Mouse (Mus musculus): ENCODE measurements around the gene Mto1. TPM values are rescaled to one million over a fixed set of nuclear protein-coding genes. Genes with fewer than 3 reads are reported as not detected.

The Mto1 gene
- polyA plus RNA-seq, 1 experiment from 2014 or later: 26.1 TPM

DNA sequence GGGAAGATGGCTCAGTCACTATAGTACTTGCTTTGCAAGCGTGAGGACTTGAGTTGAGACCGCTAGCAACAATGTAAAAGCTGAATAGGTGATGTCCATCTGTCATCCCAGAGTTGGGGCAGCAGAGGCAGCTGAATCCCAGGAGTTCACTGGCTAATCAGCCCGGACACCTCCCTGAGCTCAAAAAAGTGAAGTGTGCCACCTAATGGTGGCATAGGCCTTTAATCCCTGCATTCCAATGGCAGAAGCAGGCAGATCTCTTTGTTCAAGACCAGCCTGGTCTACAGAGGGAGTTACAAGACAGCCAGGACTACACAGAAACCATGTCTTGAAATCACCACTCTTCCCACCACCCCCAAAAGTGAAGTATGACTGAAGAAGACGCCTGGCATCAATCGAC is 15.5 kb upstream of the Mto1 start:
- Histone ChIP-seq H3K27me3 (ENCODE audit: control insufficient read depth, insufficient read depth, low read length) (no peaks in the 10 kb centered on the region), H3K4me3 (ENCODE audit: low read depth, low read length) (no peak overlapping the region), H3K36me3 (ENCODE audit: control insufficient read depth, insufficient read depth, low read length) (no peaks in the 10 kb centered on the region), H3K9me3 (ENCODE audit: control insufficient read depth, low read length) (no peaks in the 10 kb centered on the region), H3K9ac (ENCODE audit: low read depth, low read length) (no peak overlapping the region), H3K27ac (ENCODE audit: low read depth, low read length) (no peak overlapping the region), H3K4me1 (replicated peaks; ENCODE audit: control insufficient read depth, insufficient read depth, low read length) (no peaks in the 10 kb centered on the region), H3K4me2 (replicated peaks; ENCODE audit: low read depth, low read length) (no peak overlapping the region)
- ATAC-seq (ENCODE audit: low FRiP score) (no peak), DNase-seq (ENCODE audit: low spot score) (no peak)
- WGBS: 88% methylated on average over 5 of the region's 5 CpGs

DNA sequence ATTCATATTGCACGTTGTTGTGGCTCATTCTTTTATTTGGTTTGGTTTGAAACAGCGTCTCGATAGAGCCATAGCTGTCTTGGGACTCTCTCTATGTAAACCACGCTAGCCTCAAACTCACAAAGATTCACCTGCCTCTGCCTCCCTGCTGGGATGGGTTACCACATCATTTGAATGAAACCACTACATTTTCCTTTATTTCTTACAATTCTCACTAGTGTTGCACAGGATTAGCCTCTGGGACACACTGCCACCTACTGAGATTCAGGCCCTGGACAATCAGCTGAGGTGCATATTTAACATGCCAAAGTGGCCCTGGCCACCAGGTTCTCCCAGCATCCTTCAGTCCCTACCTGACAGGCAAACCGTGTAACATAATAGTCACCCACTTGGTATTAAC is 8.6 kb upstream of the Mto1 start:
- 69% methylated on average over 5 of the region's 5 CpGs for WGBS
- no peaks in the 10 kb centered on the region for H3K9me3 ChIP-seq (ENCODE audit: control insufficient read depth, low read length)
- H3K27ac ChIP-seq (ENCODE audit: low read depth, low read length): no peak overlapping the region
- 0 out of 2 replicates have a peak, but pooled peaks cover 3% of the 10 kb centered on the region for H3K4me1 ChIP-seq (replicated peaks; ENCODE audit: control insufficient read depth, insufficient read depth, low read length)
- DNase-seq (ENCODE audit: low spot score) (no peak), ATAC-seq (ENCODE audit: low FRiP score) (no peak)
- peaks cover 45% of the 10 kb centered on the region for H3K27me3 ChIP-seq (ENCODE audit: control insufficient read depth, insufficient read depth, low read length)
- no peak overlapping the region for H3K9ac ChIP-seq (ENCODE audit: low read depth, low read length)
- no peak overlapping the region for H3K4me2 ChIP-seq (replicated peaks; ENCODE audit: low read depth, low read length)
- H3K36me3 ChIP-seq (ENCODE audit: control insufficient read depth, insufficient read depth, low read length): no peaks in the 10 kb centered on the region
- no peak overlapping the region for H3K4me3 ChIP-seq (ENCODE audit: low read depth, low read length)

DNA sequence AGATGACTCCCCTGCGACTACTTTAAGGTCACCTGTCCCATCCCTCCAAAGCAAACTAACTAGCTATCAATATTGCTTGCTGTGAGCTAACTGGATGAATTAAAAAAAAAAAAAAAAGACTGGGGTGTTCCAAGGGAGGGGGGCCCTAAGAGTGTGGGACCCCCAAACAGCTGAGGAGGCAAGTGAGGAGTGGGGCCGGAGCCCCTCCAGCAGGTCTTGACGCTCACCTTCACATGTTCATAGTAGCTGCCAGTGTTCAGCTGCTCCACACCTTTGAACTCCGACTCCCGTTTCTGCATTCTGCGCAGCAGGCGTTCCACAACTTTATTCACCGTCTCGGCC is 5.8 kb upstream of the Mto1 start:
- no peaks in the 10 kb centered on the region for H3K9me3 ChIP-seq (ENCODE audit: control insufficient read depth, low read length)
- WGBS: 5% methylated on average over 9 of the region's 9 CpGs
- peaks cover 56% of the 10 kb centered on the region for H3K27me3 ChIP-seq (ENCODE audit: control insufficient read depth, insufficient read depth, low read length)
- 0 out of 2 replicates have a peak, but pooled peaks cover 3% of the 10 kb centered on the region for H3K4me1 ChIP-seq (replicated peaks; ENCODE audit: control insufficient read depth, insufficient read depth, low read length)
- ATAC-seq (ENCODE audit: low FRiP score) (peak; percentile 51; the same call in 1 of the 2 replicates), DNase-seq (ENCODE audit: low spot score) (no peak)
- no peaks in the 10 kb centered on the region for H3K36me3 ChIP-seq (ENCODE audit: control insufficient read depth, insufficient read depth, low read length)
- no peak overlapping the region for H3K27ac ChIP-seq (ENCODE audit: low read depth, low read length)
- H3K4me3 ChIP-seq (ENCODE audit: low read depth, low read length): peak overlapping the region; percentile 35
- peak overlapping the region; percentile 65 for H3K4me2 ChIP-seq (replicated peaks; ENCODE audit: low read depth, low read length)
- no peak overlapping the region; the same call in 1 of the 2 replicates for H3K9ac ChIP-seq (ENCODE audit: low read depth, low read length)

DNA sequence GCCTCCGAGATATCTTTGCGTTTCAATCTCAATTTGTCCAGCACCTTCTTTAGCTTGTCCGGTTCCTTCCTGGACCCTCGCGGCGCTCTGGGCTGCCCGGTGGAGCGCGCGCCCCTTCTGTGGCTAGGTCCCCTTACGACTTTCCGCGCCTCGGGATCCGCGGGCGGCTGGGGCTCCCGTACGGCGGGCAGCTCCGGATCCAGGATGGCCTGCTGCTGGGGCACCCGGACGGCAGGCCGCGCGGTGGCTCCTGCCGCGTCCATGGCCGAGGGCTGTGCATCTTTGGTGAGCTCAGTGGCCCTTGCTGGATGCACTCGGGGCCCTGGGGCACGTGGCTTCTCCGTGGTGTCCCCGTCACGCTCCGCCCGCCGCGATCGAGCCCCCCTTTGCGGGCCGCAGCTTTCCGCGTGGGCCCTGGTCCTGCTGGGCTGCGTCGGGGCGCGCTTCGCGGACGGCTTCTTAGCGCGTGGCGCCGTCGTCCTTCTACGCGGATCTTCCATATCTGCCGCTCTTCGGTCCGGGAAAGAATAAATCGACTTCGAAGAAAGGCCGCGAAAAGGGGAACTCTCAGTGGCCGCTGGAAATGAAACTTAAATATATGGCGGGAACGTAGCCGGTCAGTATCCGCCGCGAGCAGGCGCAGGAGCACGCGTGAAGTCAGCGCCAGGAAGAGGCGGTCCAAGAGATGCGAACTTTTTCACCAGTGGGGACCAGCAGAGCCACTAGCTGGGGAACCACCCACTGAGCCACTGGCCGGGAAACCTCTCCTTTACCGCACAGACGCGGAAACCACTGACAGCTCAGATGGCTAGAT is 5.2 kb upstream of the Mto1 start, which contains the start of gene Cgas:
Gene Cgas (minus strand): TSS at position 659 of the 814 bp plus-strand sequence.
- under 1% methylated on average over 81 of the region's 81 CpGs for WGBS
- Histone ChIP-seq H3K27ac (ENCODE audit: low read depth, low read length) (no peak within 1 kb of the TSS), H3K4me2 (replicated peaks; ENCODE audit: low read depth, low read length) (peak within 1 kb of the TSS; percentile 65), H3K4me1 (replicated peaks; ENCODE audit: control insufficient read depth, insufficient read depth, low read length) (0 out of 2 replicates have a peak, but pooled peaks cover 3% of the 10 kb centered on the region), H3K9ac (ENCODE audit: low read depth, low read length) (peak within 1 kb of the TSS; percentile 23; the same call in 1 of the 2 replicates), H3K9me3 (ENCODE audit: control insufficient read depth, low read length) (no peaks in the 10 kb centered on the region), H3K36me3 (ENCODE audit: control insufficient read depth, insufficient read depth, low read length) (no peaks in the 10 kb centered on the region), H3K27me3 (ENCODE audit: control insufficient read depth, insufficient read depth, low read length) (peaks cover 56% of the 10 kb centered on the region), H3K4me3 (ENCODE audit: low read depth, low read length) (peak within 1 kb of the TSS; percentile 35)
- DNase-seq (ENCODE audit: low spot score) (peak; percentile 64), ATAC-seq (ENCODE audit: low FRiP score) (0 out of 2 replicates have a peak, but pooled peaks have one; percentile 59)

DNA sequence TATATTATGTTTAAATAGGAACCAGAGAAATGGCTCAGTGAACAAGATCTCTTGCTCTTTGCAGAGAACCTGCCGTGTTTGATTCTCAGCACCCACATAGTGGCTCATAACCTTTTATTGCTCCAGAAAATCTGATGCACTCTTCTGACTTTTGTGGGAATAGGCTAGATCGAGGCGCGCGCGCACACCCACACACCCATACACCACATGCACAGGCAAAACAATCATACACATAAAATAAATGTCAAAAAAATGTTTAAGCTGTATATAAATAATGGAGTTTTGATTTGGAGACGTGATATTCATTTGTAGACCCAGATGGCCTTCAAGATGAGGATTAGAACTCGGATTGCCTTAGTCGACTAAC is 419 bp upstream of the Mto1 start:
- 31% methylated on average over 9 of the region's 9 CpGs for WGBS
- no peak for DNase-seq (ENCODE audit: low spot score)
- no peak overlapping the region for H3K27ac ChIP-seq (ENCODE audit: low read depth, low read length)

DNA sequence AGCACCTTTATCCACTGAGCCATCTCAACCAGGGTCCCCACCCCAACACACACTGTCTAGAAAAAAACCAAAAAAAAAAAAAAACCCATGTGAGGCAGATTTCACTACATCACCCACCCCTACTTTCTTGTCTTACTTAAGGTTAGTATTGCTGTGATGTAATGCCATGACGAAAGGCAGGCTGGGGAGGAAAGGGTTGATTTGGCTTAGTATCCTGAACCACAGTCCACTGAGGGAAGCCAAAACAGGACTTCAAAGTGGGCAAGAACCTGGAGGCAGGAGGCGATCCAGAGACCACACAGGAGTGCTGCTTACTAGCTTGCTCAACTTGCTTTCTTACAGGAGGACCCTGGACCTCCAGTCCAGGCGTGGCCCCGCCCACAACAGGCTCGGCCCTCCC is 2.4 kb downstream of the Mto1 start:
- H3K27ac ChIP-seq (ENCODE audit: low read depth, low read length): no peak overlapping the region
- H3K4me1 ChIP-seq (replicated peaks; ENCODE audit: control insufficient read depth, insufficient read depth, low read length): no peaks in the 10 kb centered on the region; the same call in 1 of the 2 replicates
- no peak overlapping the region for H3K4me2 ChIP-seq (replicated peaks; ENCODE audit: low read depth, low read length)
- no peaks in the 10 kb centered on the region for H3K9me3 ChIP-seq (ENCODE audit: control insufficient read depth, low read length)
- ATAC-seq (ENCODE audit: low FRiP score): no peak
- H3K27me3 ChIP-seq (ENCODE audit: control insufficient read depth, insufficient read depth, low read length): peaks cover 4% of the 10 kb centered on the region
- H3K4me3 ChIP-seq (ENCODE audit: low read depth, low read length): no peak overlapping the region
- WGBS: 80% methylated on average over 5 of the region's 5 CpGs
- no peak overlapping the region for H3K9ac ChIP-seq (ENCODE audit: low read depth, low read length)
- DNase-seq (ENCODE audit: low spot score): no peak
- H3K36me3 ChIP-seq (ENCODE audit: control insufficient read depth, insufficient read depth, low read length): 0 out of 2 replicates have a peak, but pooled peaks cover 2% of the 10 kb centered on the region

More for the DNA sequence above, 419 bp upstream of the Mto1 start:
- ATAC-seq (ENCODE audit: low FRiP score): peak; percentile 58
- Histone ChIP-seq H3K4me2 (replicated peaks; ENCODE audit: low read depth, low read length) (peak overlapping the region; percentile 42), H3K9ac (ENCODE audit: low read depth, low read length) (peak overlapping the region; percentile 90), H3K27me3 (ENCODE audit: control insufficient read depth, insufficient read depth, low read length) (peaks cover 28% of the 10 kb centered on the region), H3K9me3 (ENCODE audit: control insufficient read depth, low read length) (no peaks in the 10 kb centered on the region), H3K4me3 (ENCODE audit: low read depth, low read length) (peak overlapping the region; percentile 99), H3K36me3 (ENCODE audit: control insufficient read depth, insufficient read depth, low read length) (no peaks in the 10 kb centered on the region), H3K4me1 (replicated peaks; ENCODE audit: control insufficient read depth, insufficient read depth, low read length) (peaks cover 3% of the 10 kb centered on the region; the same call in 1 of the 2 replicates)

DNA sequence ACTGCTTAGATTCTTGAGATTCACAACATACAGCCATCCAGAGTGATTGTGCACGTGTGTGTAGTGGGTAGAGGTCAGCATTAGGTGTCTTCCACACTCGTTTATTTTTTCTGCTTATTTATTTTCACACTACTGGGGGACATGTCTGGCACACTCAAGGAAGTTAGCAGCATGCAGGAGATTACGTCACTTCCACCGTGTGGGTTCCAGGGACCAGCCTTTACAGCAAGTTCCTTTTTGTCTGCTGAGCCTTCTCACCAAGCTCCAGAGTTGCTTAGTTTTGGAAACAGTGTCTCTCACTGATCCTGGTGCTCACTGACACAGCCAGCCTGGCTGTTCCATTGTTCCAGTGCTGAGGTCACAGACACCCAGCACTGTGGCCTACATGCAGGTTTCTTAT is 3.4 kb downstream of the Mto1 start:
- H3K4me2 ChIP-seq (replicated peaks; ENCODE audit: low read depth, low read length): no peak overlapping the region
- 0 out of 2 replicates have a peak, but pooled peaks cover 2% of the 10 kb centered on the region for H3K36me3 ChIP-seq (ENCODE audit: control insufficient read depth, insufficient read depth, low read length)
- no peaks in the 10 kb centered on the region for H3K9me3 ChIP-seq (ENCODE audit: control insufficient read depth, low read length)
- no peak overlapping the region for H3K4me3 ChIP-seq (ENCODE audit: low read depth, low read length)
- H3K27ac ChIP-seq (ENCODE audit: low read depth, low read length): no peak overlapping the region
- DNase-seq (ENCODE audit: low spot score): no peak
- H3K4me1 ChIP-seq (replicated peaks; ENCODE audit: control insufficient read depth, insufficient read depth, low read length): no peaks in the 10 kb centered on the region; the same call in 1 of the 2 replicates
- H3K27me3 ChIP-seq (ENCODE audit: control insufficient read depth, insufficient read depth, low read length): no peaks in the 10 kb centered on the region
- ATAC-seq (ENCODE audit: low FRiP score): no peak
- WGBS: 82% methylated on average over 4 of the region's 4 CpGs
- H3K9ac ChIP-seq (ENCODE audit: low read depth, low read length): no peak overlapping the region

DNA sequence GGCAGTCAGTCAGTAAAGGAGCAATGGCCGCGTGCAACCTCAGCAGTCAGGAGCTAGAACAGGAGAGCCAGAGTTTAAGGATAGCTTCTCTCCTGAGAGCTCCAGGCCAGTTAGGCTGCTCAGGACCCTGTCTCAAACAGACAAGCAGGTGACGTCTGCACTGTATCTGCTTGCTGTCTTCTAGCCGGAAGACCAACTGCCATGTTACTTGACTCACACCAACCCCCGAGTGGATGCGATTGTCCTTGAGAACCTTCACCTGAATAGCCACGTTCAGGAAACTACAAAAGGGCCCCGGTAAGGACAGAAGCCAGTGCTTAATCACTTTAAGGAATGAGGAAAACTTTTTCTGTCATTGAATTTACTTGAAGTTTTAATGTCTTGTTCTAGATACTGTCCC is 9.0 kb downstream of the Mto1 start:
- no peaks in the 10 kb centered on the region for H3K4me1 ChIP-seq (replicated peaks; ENCODE audit: control insufficient read depth, insufficient read depth, low read length)
- no peak for ATAC-seq (ENCODE audit: low FRiP score)
- peaks cover 8% of the 10 kb centered on the region; the same call in 1 of the 2 replicates for H3K36me3 ChIP-seq (ENCODE audit: control insufficient read depth, insufficient read depth, low read length)
- 92% methylated on average over 8 of the region's 8 CpGs for WGBS
- no peak overlapping the region for H3K4me3 ChIP-seq (ENCODE audit: low read depth, low read length)
- no peaks in the 10 kb centered on the region for H3K9me3 ChIP-seq (ENCODE audit: control insufficient read depth, low read length)
- H3K27ac ChIP-seq (ENCODE audit: low read depth, low read length): no peak overlapping the region
- H3K9ac ChIP-seq (ENCODE audit: low read depth, low read length): no peak overlapping the region
- H3K27me3 ChIP-seq (ENCODE audit: control insufficient read depth, insufficient read depth, low read length): no peaks in the 10 kb centered on the region
- no peak for DNase-seq (ENCODE audit: low spot score)
- no peak overlapping the region for H3K4me2 ChIP-seq (replicated peaks; ENCODE audit: low read depth, low read length)

DNA sequence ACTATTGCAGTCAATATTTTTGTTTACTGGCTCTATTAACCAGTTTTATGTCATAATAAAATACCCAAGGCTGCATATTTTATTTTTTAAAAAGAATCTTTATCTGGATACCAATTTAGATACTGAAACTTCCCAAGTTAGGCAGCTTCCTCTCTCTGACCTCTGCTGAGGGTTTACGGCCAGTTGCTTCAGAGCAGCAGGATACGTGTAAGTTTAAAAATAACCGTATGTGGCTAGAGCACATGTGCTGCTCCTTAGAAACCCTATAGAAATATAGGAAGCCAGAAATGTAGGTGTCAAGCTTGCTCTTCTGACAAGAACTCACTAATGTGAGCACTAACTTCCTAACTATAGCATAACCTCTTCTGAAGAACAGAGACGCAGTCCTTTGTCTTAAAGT is 15.3 kb downstream of the Mto1 start:
- no peaks in the 10 kb centered on the region for H3K4me1 ChIP-seq (replicated peaks; ENCODE audit: control insufficient read depth, insufficient read depth, low read length)
- no peak for DNase-seq (ENCODE audit: low spot score)
- no peak overlapping the region for H3K4me2 ChIP-seq (replicated peaks; ENCODE audit: low read depth, low read length)
- peaks cover 10% of the 10 kb centered on the region; the same call in 1 of the 2 replicates for H3K36me3 ChIP-seq (ENCODE audit: control insufficient read depth, insufficient read depth, low read length)
- H3K9me3 ChIP-seq (ENCODE audit: control insufficient read depth, low read length): no peaks in the 10 kb centered on the region
- H3K9ac ChIP-seq (ENCODE audit: low read depth, low read length): no peak overlapping the region
- no peak for ATAC-seq (ENCODE audit: low FRiP score)
- no peak overlapping the region for H3K4me3 ChIP-seq (ENCODE audit: low read depth, low read length)
- H3K27ac ChIP-seq (ENCODE audit: low read depth, low read length): no peak overlapping the region
- WGBS: 93% methylated on average over 4 of the region's 4 CpGs
- H3K27me3 ChIP-seq (ENCODE audit: control insufficient read depth, insufficient read depth, low read length): no peaks in the 10 kb centered on the region
